Mouse (Mus musculus) limb, embryonic 14.5 days (tissue): ENCODE measurements at regions not wholly inside any gene's neighbourhood (a gene's known extent, or its start where the extent isn't known, plus 50 kb on each side); places are given as distances from the start of the nearest gene placed in this dataset.

Experiments
- ATAC-seq: fragments of 200-750 bp; cut with Nextera tagmentation; 2 replicates; pipeline ENCODE4 v1.8.0; 2017; ENCODE audit warnings: low read depth, moderate number of reproducible peaks, moderate TSS enrichment; ENCODE audit not compliant: low FRiP score
- DNase-seq: peaks from one replicate; pipeline ENCODE4 v3.0.0-alpha.2; 2015; ENCODE audit warnings: low spot score
- H3K27ac ChIP-seq: fragments of 300-500 bp; sonication (generic); replicated peaks from 2 replicates; pipeline ENCODE4 v1.5.1; 2014; ENCODE audit warnings: low read depth, mild to moderate bottlenecking, low read length, moderate library complexity, mixed read lengths
- H3K27me3 ChIP-seq: fragments of 300-500 bp; sonication (generic); 2 replicates; pipeline ENCODE4 v1.6.1; 2014; ENCODE audit warnings: low read length, mixed read lengths; ENCODE audit not compliant: control insufficient read depth, insufficient read depth
- H3K36me3 ChIP-seq: fragments of 300-500 bp; sonication (generic); 2 replicates; pipeline ENCODE4 v1.6.1; 2014; ENCODE audit warnings: mild to moderate bottlenecking, low read length, moderate library complexity, mixed read lengths; ENCODE audit not compliant: control insufficient read depth, insufficient read depth
- H3K4me1 ChIP-seq: fragments of 300-500 bp; sonication (generic); 2 replicates; pipeline ENCODE4 v1.6.1; 2014; ENCODE audit warnings: antibody characterized with exemption, low read length, mixed read lengths; ENCODE audit not compliant: control insufficient read depth, insufficient read depth
- H3K4me2 ChIP-seq: fragments of 300-500 bp; sonication (generic); replicated peaks from 2 replicates; pipeline ENCODE4 v1.6.1; 2014; ENCODE audit warnings: low read depth, mild to moderate bottlenecking, low read length, moderate library complexity; ENCODE audit not compliant: severe bottlenecking
- H3K4me3 ChIP-seq: fragments of 300-500 bp; sonication (generic); replicated peaks from 2 replicates; pipeline ENCODE4 v1.5.1; 2014; ENCODE audit warnings: low read length
- H3K9ac ChIP-seq: fragments of 300-500 bp; sonication (generic); 2 replicates; pipeline ENCODE4 v1.6.1; 2014; ENCODE audit warnings: mild to moderate bottlenecking, low read depth, low read length, moderate library complexity; ENCODE audit not compliant: severe bottlenecking
- H3K9me3 ChIP-seq: fragments of 300-500 bp; sonication (generic); 2 replicates; pipeline ENCODE4 v1.6.1; 2016; ENCODE audit warnings: low read length; ENCODE audit not compliant: control insufficient read depth
- POLR2A ChIP-seq: fragments of 200-500 bp; IDR thresholded peaks from 2 replicates; pipeline ENCODE4 v1.8.0; 2012; ENCODE audit warnings: inconsistent platforms, mild to moderate bottlenecking, moderate library complexity, borderline replicate concordance; ENCODE audit not compliant: insufficient read depth, insufficient read length; ENCODE audit errors: extremely low read depth
- WGBS: fragments of 180-500 bp; shearing (Covaris S2); extraction: QIAGEN DNeasy Blood & Tissue Kit; methylation state at CpG from one replicate; pipeline ENCODE4 v1.1.7; 2014; 5-methylcytosine and 5-hydroxymethylcytosine counted together

GRCm38 (mm10) chr7:83095593-83095992 lies 228.5 kb downstream of the Mex3b start:
- H3K9me3 ChIP-seq: no peaks in the 10 kb centered on the region
- no peaks in the 10 kb centered on the region for H3K27me3 ChIP-seq
- peaks cover 5% of the 10 kb centered on the region for H3K4me1 ChIP-seq
- ATAC-seq (no peak), DNase-seq (no peak)
- no peak overlapping the region for H3K9ac ChIP-seq
- no peaks in the 10 kb centered on the region for H3K36me3 ChIP-seq
- TF ChIP-seq POLR2A: no peak
- H3K27ac ChIP-seq: no peak overlapping the region
- H3K4me3 ChIP-seq: no peak overlapping the region
- 82% methylated on average over 3 of the region's 3 CpGs for WGBS
- no peak overlapping the region for H3K4me2 ChIP-seq

DNA sequence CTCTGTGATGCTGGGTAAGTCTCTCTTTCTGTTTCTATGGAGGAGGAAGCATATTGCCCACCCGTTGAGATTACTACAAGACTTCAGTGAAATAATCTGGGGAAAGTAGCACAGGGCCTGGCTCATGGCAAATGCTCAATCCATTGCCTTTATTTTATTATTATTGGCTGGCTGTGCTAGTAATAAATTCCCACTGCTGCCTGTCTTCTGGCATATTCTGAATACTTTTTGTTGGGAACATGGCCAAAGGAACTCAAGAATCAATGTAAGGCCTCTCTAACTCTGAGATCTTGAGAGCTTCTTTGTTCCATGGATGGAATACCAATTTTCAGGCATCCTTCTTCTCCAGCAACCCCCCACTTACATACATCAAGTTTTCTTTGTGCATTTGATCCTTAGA lies 237.3 kb downstream of the Mex3b start:
- no peak for TF ChIP-seq POLR2A
- WGBS: 63% methylated on average over 1 of the region's 1 CpGs
- ATAC-seq (no peak), DNase-seq (peak; percentile 74)
- Histone ChIP-seq H3K4me1 (0 out of 2 replicates have a peak, but pooled peaks cover 5% of the 10 kb centered on the region), H3K9ac (no peak overlapping the region), H3K36me3 (no peaks in the 10 kb centered on the region), H3K9me3 (no peaks in the 10 kb centered on the region), H3K4me3 (no peak overlapping the region), H3K4me2 (no peak overlapping the region), H3K27me3 (no peaks in the 10 kb centered on the region), H3K27ac (no peak overlapping the region)

GRCm38 (mm10) chr7:83105672-83106071 lies 238.5 kb downstream of the Mex3b start:
- no peak for DNase-seq
- Histone ChIP-seq H3K9ac (no peak overlapping the region), H3K9me3 (no peaks in the 10 kb centered on the region), H3K4me3 (no peak overlapping the region), H3K36me3 (no peaks in the 10 kb centered on the region), H3K27me3 (no peaks in the 10 kb centered on the region), H3K4me1 (0 out of 2 replicates have a peak, but pooled peaks cover 5% of the 10 kb centered on the region), H3K27ac (no peak overlapping the region), H3K4me2 (no peak overlapping the region)
- TF ChIP-seq POLR2A: no peak
- ATAC-seq: no peak

GRCm38 (mm10) chr7:83111217-83111823 lies 244.2 kb downstream of the Mex3b start:
- WGBS: 72% methylated on average over 6 of the region's 6 CpGs
- Histone ChIP-seq H3K27me3 (no peaks in the 10 kb centered on the region), H3K4me3 (no peak overlapping the region), H3K27ac (no peak overlapping the region), H3K36me3 (no peaks in the 10 kb centered on the region), H3K9me3 (no peaks in the 10 kb centered on the region), H3K4me2 (no peak overlapping the region), H3K4me1 (peaks cover 3% of the 10 kb centered on the region; the same call in 1 of the 2 replicates), H3K9ac (no peak overlapping the region)
- ATAC-seq (no peak), DNase-seq (no peak)
- TF ChIP-seq POLR2A: no peak

DNA sequence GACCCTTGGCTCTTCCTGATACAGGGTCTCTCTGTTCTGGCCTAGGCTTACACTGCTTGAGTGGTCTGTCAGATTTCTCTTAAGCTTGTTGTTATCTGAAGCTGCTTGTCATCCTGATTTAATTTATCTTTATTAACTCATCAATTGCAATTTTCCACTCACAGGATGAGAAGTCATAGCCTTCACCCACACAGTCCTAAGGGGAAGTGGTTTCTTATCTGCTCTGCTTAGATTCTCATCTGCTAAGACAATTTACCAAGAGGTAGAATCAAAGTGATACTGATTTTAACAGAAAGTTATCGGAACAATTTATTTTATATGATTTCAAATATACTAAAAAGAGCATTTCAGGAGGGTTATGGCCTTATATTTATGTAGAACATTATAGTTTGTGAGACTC lies 249.4 kb downstream of the Mex3b start:
- no peaks in the 10 kb centered on the region for H3K36me3 ChIP-seq
- no peaks in the 10 kb centered on the region for H3K27me3 ChIP-seq
- no peak overlapping the region for H3K4me2 ChIP-seq
- H3K27ac ChIP-seq: no peak overlapping the region
- no peak for DNase-seq
- no peak overlapping the region for H3K9ac ChIP-seq
- TF ChIP-seq POLR2A: no peak
- ATAC-seq: no peak
- H3K4me1 ChIP-seq: peaks cover 3% of the 10 kb centered on the region; the same call in 1 of the 2 replicates
- no peak overlapping the region for H3K4me3 ChIP-seq
- no peaks in the 10 kb centered on the region for H3K9me3 ChIP-seq
- WGBS: 88% methylated on average over 1 of the region's 1 CpGs
